Mouse (Mus musculus) cerebellum, adult 11-12 months (tissue): ENCODE data around the gene Mif.

Source experiments
- DNase-seq: peaks from one replicate; pipeline ENCODE4 v3.0.0; 2022

The Mif gene

GRCm38 (mm10) chr10:75835761-75836531 lies 24.1 kb downstream of the Mif start:
- peak; percentile 40 for DNase-seq

- peak; percentile 64 for DNase-seq
Observed at GRCm38 (mm10) chr10:75835307-75835706, 24.7 kb downstream of the Mif start.

GRCm38 (mm10) chr10:75834721-75835120 lies 25.3 kb downstream of the Mif start:
- no peak for DNase-seq

GRCm38 (mm10) chr10:75834250-75834649 lies 25.8 kb downstream of the Mif start:
- peak; percentile 67 for DNase-seq

GRCm38 (mm10) chr10:75833456-75834080 lies 26.5 kb downstream of the Mif start:
- no peak for DNase-seq

- peak; percentile 56 for DNase-seq
Observed at GRCm38 (mm10) chr10:75832272-75832895, 27.7 kb downstream of the Mif start.

GRCm38 (mm10) chr10:75830275-75830670 lies 29.8 kb downstream of the Mif start:
- DNase-seq = no peak

- no peak for DNase-seq
Observed at GRCm38 (mm10) chr10:75829529-75830274, 30.3 kb downstream of the Mif start.

GRCm38 (mm10) chr10:75828500-75828931 lies 31.5 kb downstream of the Mif start:
- DNase-seq = peak; percentile 90

GRCm38 (mm10) chr10:75827668-75828360 lies 32.2 kb downstream of the Mif start:
- peak; percentile 65 for DNase-seq

GRCm38 (mm10) chr10:75824530-75824929 lies 35.5 kb downstream of the Mif start:
- DNase-seq = no peak

GRCm38 (mm10) chr10:75823782-75824181 lies 36.3 kb downstream of the Mif start:
- no peak for DNase-seq

- no peak for DNase-seq
Observed at GRCm38 (mm10) chr10:75822443-75822842, 37.6 kb downstream of the Mif start, which contains the start of gene Gstt4. Gstt4 (minus strand) TSS chr10:75822543.

GRCm38 (mm10) chr10:75819882-75820281 lies 40.2 kb downstream of the Mif start:
- DNase-seq = no peak

GRCm38 (mm10) chr10:75818641-75819040 lies 41.4 kb downstream of the Mif start:
- no peak for DNase-seq
